Mouse (Mus musculus): Measurements from ENCODE around the gene Zfp777.

Gene Zfp777

DNA sequence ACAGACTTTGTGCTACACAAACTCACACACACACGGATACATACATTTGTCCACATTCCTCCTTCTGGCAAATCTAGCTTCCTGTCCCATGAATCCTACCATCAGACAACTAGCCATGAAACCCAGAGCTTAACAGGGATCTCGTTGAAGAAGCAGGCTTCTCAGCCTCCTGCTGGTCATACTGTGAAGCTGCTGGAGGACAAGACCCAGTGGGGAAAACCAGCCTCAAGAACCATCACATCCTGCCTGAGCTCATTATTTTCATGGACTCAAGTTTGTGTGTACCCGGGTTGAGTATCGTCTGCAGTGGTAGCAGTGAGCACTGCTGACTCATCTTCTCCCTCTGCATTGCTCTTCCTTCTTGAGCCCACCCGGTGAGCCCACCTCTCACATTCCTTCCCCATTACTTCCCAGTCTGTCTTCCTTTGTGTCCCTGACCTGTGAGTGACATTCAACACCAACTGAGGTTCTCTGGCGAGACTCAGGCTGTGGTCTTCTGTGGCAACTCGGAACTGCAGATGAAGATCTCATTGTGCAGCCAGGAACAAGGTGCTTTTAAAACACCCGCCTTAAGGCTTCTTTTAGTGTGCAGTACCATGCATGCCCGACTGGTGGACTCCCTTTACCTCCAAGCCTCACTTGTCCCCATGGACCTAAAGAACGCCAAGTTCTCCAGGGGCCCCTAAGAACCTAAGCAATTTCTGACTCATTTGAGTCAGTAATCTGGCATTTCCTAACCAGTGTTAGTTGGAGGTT lies 22.6 kb downstream of the Zfp777 start:
- DNase-seq: no peak

DNA sequence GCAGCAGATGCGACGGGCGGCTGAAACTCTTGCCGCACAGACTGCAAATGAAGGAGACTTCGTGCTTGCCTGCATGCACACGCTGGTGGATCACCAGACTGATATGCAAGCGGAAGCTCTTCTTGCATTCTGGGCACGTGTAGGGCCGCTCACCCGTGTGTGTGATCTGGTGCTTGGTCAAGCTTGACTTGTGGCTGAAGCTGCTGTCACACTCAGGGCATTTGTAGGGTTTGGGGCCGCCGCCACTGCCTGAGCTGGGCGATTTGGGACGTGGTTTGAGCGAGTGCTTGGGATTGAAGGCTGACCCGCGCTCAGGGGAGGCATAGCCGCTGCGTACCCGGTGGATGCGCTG lies 23.7 kb downstream of the Zfp777 start:
- DNase-seq: no peak

DNA sequence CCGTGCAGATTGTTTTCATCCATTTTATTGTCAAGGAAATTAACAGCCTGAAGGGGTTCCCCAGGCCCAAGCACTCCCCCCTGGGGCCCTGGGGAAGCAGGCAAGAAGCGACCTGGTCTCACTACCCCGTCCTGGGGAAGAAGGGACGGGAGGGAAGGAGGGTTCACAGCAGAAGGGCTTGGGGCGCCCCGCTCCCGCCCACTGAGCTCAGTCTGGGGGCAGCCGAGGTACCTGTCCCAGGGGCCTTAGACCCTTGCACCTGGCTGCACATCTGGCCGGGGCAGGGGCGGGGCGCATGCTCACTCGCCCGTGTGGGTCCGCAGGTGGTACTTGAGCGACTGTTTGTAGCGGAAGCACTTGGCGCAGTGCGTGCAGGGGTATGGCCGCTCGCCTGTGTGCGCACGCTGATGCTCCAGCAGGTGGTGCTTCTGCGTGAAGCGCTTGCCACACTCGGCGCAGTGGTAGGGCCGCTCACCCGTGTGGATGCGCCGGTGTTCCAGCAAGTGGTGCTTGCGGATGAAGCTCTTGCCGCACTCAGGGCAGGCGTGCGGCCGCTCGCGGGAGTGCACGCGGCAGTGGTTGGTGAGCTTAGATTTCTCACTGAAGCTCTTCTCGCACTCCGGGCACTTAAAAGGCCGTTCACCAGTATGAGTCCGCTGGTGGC lies 24.2 kb downstream of the Zfp777 start:
- DNase-seq: peak; percentile 15

DNA sequence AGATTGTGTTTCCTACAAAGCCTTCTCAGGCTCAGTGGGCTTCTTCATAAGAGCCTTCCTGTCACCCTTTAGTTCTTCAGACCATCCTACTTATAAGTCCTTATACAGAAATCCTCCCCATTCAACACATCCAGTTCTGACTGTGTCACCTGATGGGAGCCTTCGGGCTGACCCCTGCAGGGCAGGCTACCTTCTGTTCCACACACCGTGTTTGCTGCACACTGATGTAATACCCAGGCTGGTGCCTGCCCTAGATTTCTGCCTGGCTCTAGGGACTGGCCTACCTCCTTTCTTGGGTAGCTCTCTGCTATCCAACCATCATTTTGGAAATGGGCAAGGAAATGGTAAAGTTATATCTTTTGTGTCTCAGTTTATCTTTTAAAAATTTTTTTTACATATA lies 26.0 kb downstream of the Zfp777 start:
- no peak for DNase-seq

DNA sequence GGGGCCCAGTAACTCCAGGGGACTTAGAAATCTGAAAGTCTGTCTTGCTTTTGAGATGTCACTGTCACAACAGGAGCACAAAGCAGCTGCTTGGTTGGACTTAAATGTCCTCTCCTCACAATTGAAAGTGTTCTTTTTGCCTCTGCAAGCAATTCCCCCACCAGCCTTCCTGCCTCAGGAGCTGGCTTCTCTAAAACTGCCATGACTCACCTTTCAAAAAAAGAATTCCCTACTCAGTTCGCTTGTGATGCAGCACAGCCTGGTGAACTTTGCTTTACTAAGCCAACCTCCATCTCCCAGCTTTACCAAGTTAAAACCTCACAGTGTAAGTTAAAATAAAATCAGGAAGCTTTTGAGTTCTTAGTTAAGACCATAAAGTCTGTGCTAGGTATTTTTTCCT lies 27.0 kb downstream of the Zfp777 start:
- DNase-seq: no peak

DNA sequence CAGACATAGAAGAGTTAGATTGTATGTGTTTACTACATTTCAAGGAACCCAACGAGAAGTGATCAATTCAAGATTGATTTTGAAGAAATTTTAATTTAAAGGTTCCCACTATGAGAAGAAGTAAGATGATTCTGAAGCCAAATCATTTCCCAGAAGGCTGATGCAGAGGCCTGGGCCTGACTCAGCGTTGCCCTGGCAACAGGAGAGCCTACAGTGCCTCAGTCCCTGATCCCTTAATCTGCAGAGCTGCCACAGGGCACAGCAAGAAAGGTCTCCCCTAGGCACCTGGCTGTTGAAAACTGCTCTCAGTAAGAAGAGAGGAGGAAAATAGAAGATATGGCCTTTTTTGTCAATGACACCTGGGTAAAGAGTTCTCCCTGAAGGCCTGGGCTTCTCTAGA lies 28.7 kb downstream of the Zfp777 start:
- no peak for DNase-seq

DNA sequence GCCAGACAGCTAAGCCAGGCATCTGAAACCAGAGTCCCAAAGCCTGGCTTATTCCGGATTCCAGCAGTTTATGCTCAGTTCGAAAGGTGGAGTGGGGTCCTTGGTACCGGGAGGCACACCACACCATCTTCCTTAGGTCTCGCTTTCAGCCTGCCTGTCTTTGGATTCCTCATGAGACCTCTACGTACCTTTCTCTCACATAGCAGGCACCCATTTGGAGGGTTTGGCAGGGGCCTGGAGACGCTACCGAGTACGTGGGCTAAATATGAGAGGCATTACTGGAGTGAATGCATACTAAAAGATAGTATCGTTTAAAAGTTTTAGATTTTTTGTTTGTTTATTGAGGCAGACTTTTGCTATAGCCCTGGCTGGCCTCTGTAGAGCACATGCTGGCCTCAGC lies 31.9 kb downstream of the Zfp777 start:
- no peak for DNase-seq

DNA sequence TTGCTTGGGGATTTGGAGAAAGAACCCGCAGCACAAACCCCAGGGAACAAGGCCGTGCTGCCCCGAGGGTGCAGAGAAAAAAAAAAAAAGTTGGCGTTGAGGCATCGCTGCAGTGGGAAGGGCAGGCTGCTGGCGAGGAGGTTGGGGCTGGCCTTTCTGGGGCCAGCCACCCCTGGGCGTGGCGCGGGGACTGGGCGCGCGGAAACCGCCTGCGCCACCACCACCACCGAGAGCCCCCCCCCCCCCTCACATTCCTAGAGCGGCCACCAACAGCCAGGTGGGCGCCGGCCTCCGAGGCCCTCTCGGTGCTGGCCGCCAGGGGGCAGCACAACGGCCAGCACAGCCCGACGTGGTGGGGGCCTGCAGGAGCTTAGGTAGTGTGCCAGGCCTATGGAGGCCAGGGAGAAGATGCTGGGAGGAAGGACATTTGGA lies 32.6 kb downstream of the Zfp777 start:
- DNase-seq: peak; percentile 88

DNA sequence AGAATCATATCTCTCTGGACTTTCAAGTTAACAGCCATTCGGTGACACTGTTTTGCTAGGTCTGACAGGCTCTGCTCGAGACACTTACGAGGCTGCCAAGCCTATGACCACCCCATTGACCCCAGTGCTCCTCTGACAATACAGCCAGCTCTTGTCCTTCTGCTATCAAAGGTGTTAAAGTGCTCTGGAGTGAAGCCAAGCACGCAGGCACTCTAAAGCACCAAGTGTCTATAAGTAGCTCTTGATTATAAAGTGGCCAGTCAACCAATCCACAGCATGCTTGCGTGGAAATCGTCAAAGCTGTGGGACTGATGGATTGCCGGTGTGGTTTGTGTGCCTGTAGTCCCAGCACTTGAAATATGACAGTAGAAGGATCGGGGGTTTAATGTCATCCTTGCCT lies 38.0 kb downstream of the Zfp777 start:
- no peak for DNase-seq

DNA sequence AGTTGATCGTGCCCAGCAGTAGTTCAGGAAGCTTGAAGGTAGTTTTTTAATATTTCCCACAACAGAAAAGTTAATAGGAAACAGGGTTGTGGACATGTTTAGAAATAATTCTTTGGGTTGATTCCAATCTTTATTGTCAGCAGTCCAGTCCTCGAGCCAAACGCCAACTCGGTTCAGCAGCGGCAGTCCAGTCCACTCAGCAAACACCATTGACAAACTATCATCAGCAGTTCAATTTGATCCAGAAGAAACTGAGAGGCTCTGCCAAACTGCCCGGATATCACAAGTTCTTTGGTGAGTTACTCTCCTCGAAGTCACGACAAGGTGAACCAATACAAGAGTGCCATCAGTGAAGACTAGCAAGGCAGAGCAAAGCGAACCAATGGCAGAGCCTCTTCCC lies 53.0 kb downstream of the Zfp777 start:
- DNase-seq: no peak

DNA sequence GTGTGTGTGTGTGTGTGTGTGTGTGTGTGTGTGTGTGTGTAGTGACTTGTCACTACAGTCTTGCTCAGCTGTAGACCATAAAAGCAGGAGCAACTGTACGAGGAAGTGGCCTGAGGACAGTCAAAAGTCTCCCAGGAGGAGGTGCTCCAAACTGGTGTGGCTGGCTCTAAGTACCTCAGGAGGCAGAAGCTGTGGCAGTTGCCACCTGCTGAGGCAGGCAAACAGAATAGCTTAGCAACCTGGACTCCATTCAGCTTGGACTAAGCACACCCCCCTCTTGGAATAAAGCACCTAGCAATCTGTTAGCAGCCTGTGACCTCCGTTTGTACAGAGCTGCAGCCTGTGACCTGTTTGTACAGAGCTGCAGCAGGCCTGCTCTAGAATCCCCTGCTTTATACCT lies 64.8 kb downstream of the Zfp777 start:
- DNase-seq: no peak

DNA sequence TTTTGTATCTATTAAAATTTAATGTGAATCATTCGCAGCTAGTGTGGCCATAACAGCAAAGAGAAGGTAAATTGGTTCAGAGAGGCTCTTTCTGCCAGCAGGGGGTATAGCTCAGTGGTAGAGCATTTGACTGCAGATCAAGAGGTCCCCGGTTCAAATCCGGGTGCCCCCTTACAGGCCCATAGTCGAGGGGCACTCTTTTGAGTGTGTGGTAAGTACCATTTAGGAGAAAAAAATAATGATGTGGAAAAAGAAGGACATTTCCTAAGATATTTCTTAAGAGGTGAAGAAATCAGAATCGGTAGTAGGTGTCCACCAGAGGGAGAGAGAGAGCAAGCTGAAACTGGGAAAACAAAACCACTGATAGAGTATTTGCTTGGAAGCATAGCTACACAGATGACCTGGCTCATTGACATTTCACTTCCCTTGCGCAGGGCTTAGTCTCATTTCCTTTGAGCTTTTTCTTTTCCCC lies 69.8 kb downstream of the Zfp777 start:
- peak; percentile 69 for DNase-seq

DNA sequence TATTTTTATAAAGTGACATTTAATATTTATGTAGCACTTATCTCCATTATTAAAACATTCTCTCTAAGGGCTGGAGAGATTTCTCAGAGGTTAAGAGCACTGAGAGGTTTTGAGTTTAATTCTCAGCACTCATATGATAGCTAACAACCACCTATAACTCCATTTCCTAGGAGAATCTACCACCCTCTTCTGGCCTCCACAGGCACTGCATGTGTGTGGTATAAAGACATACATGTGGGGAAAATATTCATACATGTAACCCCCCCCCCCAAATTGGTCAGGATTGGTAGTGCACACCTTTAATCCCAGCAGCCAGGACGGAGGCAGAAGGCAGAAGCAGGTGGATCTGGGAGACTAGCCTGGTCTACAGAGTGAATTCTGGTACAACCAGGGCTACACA lies 74.1 kb downstream of the Zfp777 start:
- DNase-seq: no peak

All from embryo, embryonic 11 days (tissue).